Mouse (Mus musculus): Measurements from ENCODE around the gene Itgb5. TPM values are rescaled to one million over a fixed set of nuclear protein-coding genes. Genes with fewer than 3 reads are reported as not detected.

Itgb5 gene
- polyA plus RNA-seq, 2 experiments, result 10.8 to 14.1 TPM

DNA sequence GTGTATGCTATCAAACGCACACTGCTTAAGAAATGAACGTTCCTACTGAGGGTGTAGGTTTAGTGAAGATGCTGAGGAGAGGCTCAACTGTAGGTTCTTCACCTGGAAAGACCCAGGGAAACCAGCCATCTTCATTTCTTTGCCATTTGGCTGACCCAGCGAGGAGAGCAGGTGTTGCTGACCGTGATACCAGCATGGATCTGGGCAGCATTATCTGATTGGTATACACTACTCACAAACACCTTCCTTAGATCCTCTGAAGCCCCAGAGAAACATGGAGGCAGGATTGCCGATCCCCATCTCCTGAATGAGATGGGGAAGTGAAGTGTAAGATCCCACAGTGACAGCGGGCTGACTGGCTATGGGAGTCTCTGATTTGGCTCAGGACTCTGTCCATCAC is 168.5 kb downstream of the Itgb5 start:
- H3K27me3 ChIP-seq (ENCODE audit: control insufficient read depth, insufficient read depth, low read length), result no peaks in the 10 kb centered on the region
- TF ChIP-seq EP300 (IDR thresholded peaks at IDR 0.05; ENCODE audit: low read depth) (no peak), CTCF (IDR thresholded peaks at IDR 0.05; ENCODE audit: low read depth) (no peak)
- H3K4me1 ChIP-seq (replicated peaks; ENCODE audit: control insufficient read depth in 2 of 2, insufficient read depth in 2 of 2, low read length in 1 of 2), result no peaks in the 10 kb centered on the region
- DNase-seq (ENCODE audit: low read depth in 3 of 3, low spot score in 3 of 3) (no peak), ATAC-seq (ENCODE audit: insufficient read depth) (no peak)
- 63% methylated on average over 6 of the region's 6 CpGs for WGBS (ENCODE audit: insufficient replicate concordance)
- H3K9me3 ChIP-seq (ENCODE audit: control insufficient read depth, low read length), result no peaks in the 10 kb centered on the region
- H3K4me2 ChIP-seq (ENCODE audit: low read depth), result no peak overlapping the region
- no peak overlapping the region for H3K4me3 ChIP-seq (ENCODE audit: insufficient read depth in 1 of 2, low read depth in 2 of 2, low read length in 2 of 2)
- no peaks in the 10 kb centered on the region for H3K36me3 ChIP-seq (replicated peaks; ENCODE audit: control insufficient read depth, insufficient read depth, low read depth)
- H3K27ac ChIP-seq, result no peak overlapping the region
- no peak overlapping the region for H3K9ac ChIP-seq (replicated peaks)

Other genes with a start within 250 kb of the Itgb5 start
- 3.2 and 3.5 TPM in 2 replicates for gene Heg1, start 145.3 kb upstream of the Itgb5 start, polyA plus RNA-seq (2012; rRNA removed)
- 3.5 and 4.0 TPM in 2 replicates for gene Heg1, start 145.3 kb upstream of the Itgb5 start, polyA plus RNA-seq (2014; fragmentation: Nextera tagmentation; extraction: Ambion mirVana)
- 1.7 and 1.9 TPM in 2 replicates for gene Muc13, start 35.6 kb upstream of the Itgb5 start, polyA plus RNA-seq (2012; rRNA removed)
- 1.4 and 1.5 TPM in 2 replicates for gene Muc13, start 35.6 kb upstream of the Itgb5 start, polyA plus RNA-seq (2014; fragmentation: Nextera tagmentation; extraction: Ambion mirVana)
- 15.2 and 23.7 TPM in 2 replicates for gene Umps, start 137.4 kb downstream of the Itgb5 start, polyA plus RNA-seq (2012; rRNA removed)
- gene Umps, start 137.4 kb downstream of the Itgb5 start, polyA plus RNA-seq (2014; fragmentation: Nextera tagmentation; extraction: Ambion mirVana), result 38.9 and 40.2 TPM in 2 replicates

Data from liver, embryonic 14.5 days (tissue).